Mouse (Mus musculus) embryonic facial prominence, embryonic 10.5 days (tissue): ENCODE measurements around the gene Cryge. TPM values are rescaled to one million over a fixed set of nuclear protein-coding genes. Genes with fewer than 3 reads are reported as not detected.
"Not testable (repeated sequence)": the region's sequence is repeated elsewhere in the genome, so short reads cannot be mapped to it uniquely, and the experiment has no call there.

Experiments used
- DNase-seq: peaks from one replicate; pipeline ENCODE4 v3.0.0-alpha.2; 2017; ENCODE audit warnings: low spot score
- H3K27ac ChIP-seq: fragments of 300-500 bp; sonication (generic); replicated peaks from 2 replicates; pipeline ENCODE4 v1.5.1; 2016; ENCODE audit warnings: mild to moderate bottlenecking
- H3K27me3 ChIP-seq: fragments of 300-500 bp; sonication (generic); replicated peaks from 2 replicates; pipeline ENCODE4 v1.6.1; 2016; ENCODE audit warnings: low read depth, mild to moderate bottlenecking; ENCODE audit not compliant: poor library complexity, severe bottlenecking
- H3K36me3 ChIP-seq: fragments of 300-500 bp; sonication (generic); replicated peaks from 2 replicates; pipeline ENCODE4 v1.6.1; 2016; ENCODE audit warnings: mild to moderate bottlenecking, moderate library complexity
- H3K4me1 ChIP-seq: fragments of 300-500 bp; sonication (generic); 2 replicates; pipeline ENCODE4 v1.6.1; 2016
- H3K4me3 ChIP-seq: fragments of 300-500 bp; sonication (generic); 2 replicates; pipeline ENCODE4 v1.5.1; 2016; ENCODE audit warnings: mild to moderate bottlenecking, moderate library complexity
- H3K9me3 ChIP-seq: fragments of 300-500 bp; sonication (generic); 2 replicates; pipeline ENCODE4 v1.6.1; 2016; ENCODE audit warnings: mild to moderate bottlenecking
- WGBS: fragments of 180-500 bp; shearing (Covaris S2); methylation state at CpG from one replicate; pipeline ENCODE4 v1.1.7; 2016; 5-methylcytosine and 5-hydroxymethylcytosine counted together
- polyA plus RNA-seq: library from polyadenylated mRNA; unstranded; fragments of >200 nt; fragmentation: Nextera tagmentation; extraction: Ambion mirVana; gene quantifications from 2 replicates; pipeline ENCODE4 v1.2.1, GENCODE M21; 2016

Cryge gene
- polyA plus RNA-seq: 0.50 and 0.93 TPM in 2 replicates

DNA sequence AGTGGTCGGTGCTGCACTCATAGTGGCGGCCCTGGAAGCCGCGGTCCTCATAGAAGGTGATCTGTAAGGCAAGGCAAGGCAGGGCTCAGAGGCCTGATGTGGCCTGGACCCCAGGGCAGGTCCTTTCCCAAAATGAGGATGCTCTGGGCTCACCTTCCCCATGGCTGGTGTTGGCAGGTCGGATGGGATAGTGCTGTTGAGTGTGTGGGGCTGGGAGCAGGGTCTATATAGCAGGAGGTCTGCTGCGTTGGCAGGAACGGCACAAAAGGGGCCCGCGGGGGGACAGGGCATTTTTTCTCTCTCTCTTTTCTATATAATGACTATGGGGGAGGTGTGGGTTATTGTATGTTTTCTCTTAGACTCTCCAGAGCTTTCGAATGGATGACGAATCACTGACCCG lies at the start of gene Cryge:
TSS of gene Cryge (minus strand) at position 198 of the 400 bp plus-strand sequence.
- 70% methylated on average over 12 of the region's 12 CpGs for WGBS
- H3K4me3 ChIP-seq, H3K27me3 ChIP-seq, DNase-seq, H3K27ac ChIP-seq, H3K9me3 ChIP-seq, H3K36me3 ChIP-seq: not testable (repeated sequence)
- H3K4me1 ChIP-seq: peaks cover 15% of the 10 kb centered on the region

DNA sequence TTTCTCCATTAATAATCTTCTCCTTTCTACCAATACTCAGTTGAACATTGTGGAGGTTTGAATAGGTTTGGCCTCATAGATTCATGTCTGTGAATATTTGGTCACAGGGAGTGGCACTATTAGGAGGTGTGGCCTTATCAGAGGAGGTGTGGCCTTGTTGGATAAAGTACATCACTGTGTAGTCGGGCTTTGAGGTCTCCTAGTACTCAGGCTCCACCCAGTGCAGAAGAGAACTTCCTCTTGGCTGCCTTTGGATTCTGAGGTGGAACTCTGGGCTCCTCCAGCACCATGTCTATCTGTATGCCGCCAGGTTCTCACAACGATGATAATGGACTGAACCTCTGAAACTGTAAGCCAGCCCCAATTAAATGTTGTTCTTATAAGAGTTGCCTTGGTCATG lies 46.0 kb upstream of the Cryge start:
- Histone ChIP-seq H3K4me3 (no peak overlapping the region), H3K27ac (no peak overlapping the region), H3K36me3 (no peaks in the 10 kb centered on the region), H3K27me3 (no peaks in the 10 kb centered on the region), H3K9me3 (no peaks in the 10 kb centered on the region), H3K4me1 (no peaks in the 10 kb centered on the region)
- 90% methylated on average over 3 of the region's 3 CpGs for WGBS
- DNase-seq: no peak

DNA sequence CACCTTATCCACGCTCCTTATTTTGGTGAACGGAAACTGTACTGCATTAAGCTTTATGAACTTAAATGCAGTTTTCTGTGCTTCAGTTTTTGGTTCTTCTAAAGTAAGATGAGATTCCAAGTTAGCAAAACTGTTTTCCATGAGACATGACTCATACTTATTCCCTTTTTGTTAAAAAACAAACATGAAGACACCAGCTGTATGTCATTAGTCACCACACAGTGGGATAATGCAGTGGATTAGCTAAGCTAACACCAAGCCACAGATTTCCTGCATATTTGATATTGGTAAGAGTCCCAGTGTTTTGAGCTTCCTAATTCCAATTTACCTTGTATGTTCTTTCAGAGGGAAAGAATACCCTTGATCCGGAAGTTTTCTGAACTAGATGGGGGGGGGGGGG lies 40.6 kb upstream of the Cryge start:
- no peak for DNase-seq
- Histone ChIP-seq H3K4me1 (no peaks in the 10 kb centered on the region), H3K27me3 (no peaks in the 10 kb centered on the region), H3K36me3 (no peaks in the 10 kb centered on the region), H3K9me3 (no peaks in the 10 kb centered on the region), H3K4me3 (no peak overlapping the region), H3K27ac (no peak overlapping the region)
- 91% methylated on average over 3 of the region's 3 CpGs for WGBS

DNA sequence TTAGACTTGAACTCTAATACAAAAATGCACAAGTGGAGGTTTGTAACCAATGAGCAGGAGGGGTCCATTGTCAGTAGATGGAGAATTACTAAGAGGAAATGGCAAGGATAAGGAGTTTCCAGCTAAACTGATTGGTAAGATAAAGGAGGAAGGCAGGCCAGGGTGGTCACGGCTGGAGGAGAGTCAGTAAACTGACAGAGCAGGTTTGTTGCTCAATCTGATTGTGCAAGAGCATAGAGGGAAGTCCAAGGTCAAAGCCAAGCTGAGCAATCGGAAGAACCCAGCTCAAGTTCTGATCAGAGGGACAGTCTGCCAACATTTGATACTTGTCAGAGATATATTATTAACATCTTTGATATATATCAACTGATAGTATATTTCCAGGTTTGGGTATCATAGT lies 39.4 kb upstream of the Cryge start:
- 79% methylated on average over 2 of the region's 2 CpGs for WGBS
- Histone ChIP-seq H3K36me3 (no peaks in the 10 kb centered on the region), H3K9me3 (no peaks in the 10 kb centered on the region), H3K4me1 (no peaks in the 10 kb centered on the region), H3K27me3 (no peaks in the 10 kb centered on the region), H3K4me3 (no peak overlapping the region), H3K27ac (no peak overlapping the region)
- no peak for DNase-seq

DNA sequence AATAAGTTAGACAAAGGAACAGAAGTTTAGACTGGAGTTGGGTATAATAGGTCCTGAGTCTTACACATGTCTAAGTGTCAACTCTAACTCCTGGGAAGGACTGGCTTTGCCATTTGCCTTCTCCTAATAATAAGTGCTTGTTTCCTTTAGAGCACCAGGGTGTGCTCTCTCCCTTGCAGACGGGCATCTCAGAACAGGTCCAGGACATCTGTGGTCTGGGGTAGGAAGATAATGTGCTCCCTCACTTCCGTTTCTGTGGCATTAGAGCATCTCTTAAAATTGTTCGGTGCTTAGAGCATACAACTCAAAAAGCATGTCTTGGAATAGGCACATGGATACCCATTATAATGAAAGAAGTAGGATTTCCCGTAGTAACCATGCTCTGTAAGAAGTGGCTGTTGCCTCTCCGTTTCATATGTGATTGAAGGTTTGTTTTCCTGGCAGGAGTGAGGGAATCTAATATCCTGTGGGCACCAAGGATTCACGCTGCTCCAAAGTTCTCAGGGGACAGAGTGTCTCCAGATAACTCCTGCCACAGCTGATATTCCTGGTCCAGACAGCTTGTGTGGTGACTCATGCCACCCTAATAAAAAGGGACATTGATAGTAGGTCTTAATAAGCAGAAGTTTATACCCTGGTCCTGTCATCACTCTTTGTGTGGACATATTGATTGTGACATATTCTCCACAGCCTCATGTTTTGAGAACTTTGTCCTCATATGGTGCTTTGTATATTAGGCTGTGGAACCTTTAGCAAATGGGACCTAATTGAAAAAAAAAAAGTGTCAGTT lies 37.8 kb upstream of the Cryge start:
- no peaks in the 10 kb centered on the region for H3K36me3 ChIP-seq
- no peaks in the 10 kb centered on the region for H3K27me3 ChIP-seq
- no peak overlapping the region for H3K27ac ChIP-seq
- H3K4me1 ChIP-seq: no peaks in the 10 kb centered on the region
- no peak overlapping the region for H3K4me3 ChIP-seq
- no peaks in the 10 kb centered on the region for H3K9me3 ChIP-seq
- WGBS: 76% methylated on average over 6 of the region's 6 CpGs
- DNase-seq: no peak

DNA sequence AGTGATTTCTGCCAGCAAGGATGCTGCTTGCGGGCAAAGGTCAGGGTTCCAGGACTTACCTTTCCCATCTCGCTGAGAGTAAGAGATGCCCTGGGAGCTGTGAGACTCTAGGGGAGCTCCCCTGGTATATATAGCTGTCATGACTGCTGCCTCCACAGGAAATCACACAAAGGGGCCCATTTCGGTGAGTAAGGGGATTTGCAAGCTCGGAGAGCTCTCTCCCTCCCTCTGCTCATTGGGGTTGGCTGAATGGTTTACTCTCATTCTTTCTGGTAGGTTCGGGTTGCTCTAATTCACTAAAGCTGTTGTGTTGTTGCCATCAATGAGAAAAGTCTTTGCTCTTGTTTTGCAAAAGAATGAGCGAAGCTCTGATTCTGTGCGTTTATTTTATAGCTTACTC lies 31.2 kb upstream of the Cryge start, which contains the start of gene Crygb:
TSS of gene Crygb (minus strand) at position 101 of the 400 bp plus-strand sequence.
- DNase-seq: no peak
- Histone ChIP-seq H3K9me3 (no peaks in the 10 kb centered on the region), H3K27ac (no peak within 1 kb of the TSS), H3K4me3 (no peak within 1 kb of the TSS), H3K4me1 (peaks cover 5% of the 10 kb centered on the region), H3K27me3 (no peaks in the 10 kb centered on the region), H3K36me3 (no peaks in the 10 kb centered on the region)
- whole genome bisulfite sequencing: 30% methylated on average over 7 of the region's 7 CpGs

DNA sequence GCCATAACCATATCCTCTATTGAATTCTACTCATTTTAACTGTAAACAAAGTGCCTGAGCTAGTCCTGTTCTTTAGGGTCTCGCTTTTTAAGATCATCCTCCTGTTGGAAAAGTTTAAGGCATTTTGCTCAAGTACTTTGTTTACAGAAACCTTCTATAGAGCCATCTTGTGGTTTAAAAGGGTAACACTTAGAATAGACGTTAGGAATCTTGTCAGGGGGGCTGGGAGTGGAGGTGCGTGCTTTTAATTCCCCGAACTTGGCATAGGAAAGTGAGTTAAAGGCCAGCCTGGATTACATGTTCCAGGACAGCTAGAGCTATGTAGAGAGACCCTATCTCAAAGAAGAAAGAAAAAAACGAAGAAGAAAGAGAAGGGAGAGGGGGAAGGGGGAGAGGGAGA lies 24.7 kb upstream of the Cryge start:
- DNase-seq: no peak
- Histone ChIP-seq H3K36me3 (no peaks in the 10 kb centered on the region), H3K4me3 (no peak overlapping the region), H3K27me3 (no peaks in the 10 kb centered on the region), H3K9me3 (no peaks in the 10 kb centered on the region), H3K4me1 (0 out of 2 replicates have a peak, but pooled peaks cover 3% of the 10 kb centered on the region), H3K27ac (no peak overlapping the region)
- 21% methylated on average over 5 of the region's 5 CpGs for WGBS

DNA sequence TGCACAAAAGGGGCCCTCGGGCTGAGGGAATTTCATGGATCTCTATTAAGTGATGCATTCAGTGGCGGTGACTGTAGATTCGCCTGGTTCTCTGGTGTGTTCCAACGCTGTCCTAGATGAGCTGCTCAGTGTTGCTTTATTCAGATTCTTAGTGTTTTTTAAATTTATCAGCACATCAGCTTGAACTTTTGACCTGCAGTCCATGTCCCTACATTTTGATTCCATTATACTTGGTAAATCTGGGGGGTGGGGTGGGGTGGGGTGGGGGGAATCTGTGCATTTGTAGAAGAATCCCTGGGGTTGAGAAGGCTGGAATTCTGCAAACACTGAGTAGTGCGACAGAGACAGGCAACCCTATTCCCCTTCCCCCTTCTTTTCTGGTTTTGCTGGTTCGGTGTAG lies 22.6 kb upstream of the Cryge start, which contains the start of gene Crygc:
TSS of gene Crygc (minus strand) at position 101 of the 400 bp plus-strand sequence.
- DNase-seq: no peak
- Histone ChIP-seq H3K27me3 (no peaks in the 10 kb centered on the region), H3K4me1 (0 out of 2 replicates have a peak, but pooled peaks cover 3% of the 10 kb centered on the region), H3K36me3 (no peaks in the 10 kb centered on the region), H3K4me3 (no peak within 1 kb of the TSS), H3K27ac (no peak within 1 kb of the TSS), H3K9me3 (no peaks in the 10 kb centered on the region)
- WGBS: 62% methylated on average over 6 of the region's 6 CpGs

DNA sequence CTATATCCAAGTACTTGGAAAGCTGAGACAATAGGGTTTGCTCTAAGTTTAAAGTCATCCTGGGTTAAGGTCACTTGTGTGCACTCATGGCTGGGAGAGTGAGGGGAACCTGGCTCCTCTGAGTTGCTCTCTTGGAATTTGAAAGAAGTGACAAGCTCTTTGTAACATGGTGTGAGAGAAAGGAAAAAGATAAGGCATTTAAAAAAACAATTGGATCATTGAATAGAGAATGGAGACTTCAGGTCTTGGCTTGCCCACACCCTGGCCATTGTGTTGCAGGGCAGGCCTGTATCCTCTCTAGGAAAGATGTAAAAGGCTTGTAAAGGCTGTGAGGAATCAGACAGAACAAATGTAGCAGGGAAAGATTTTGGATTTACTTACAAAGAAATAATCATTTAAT lies 16.9 kb upstream of the Cryge start:
- no peak overlapping the region for H3K4me3 ChIP-seq
- no peak overlapping the region for H3K27ac ChIP-seq
- no peaks in the 10 kb centered on the region for H3K4me1 ChIP-seq
- no peaks in the 10 kb centered on the region for H3K36me3 ChIP-seq
- DNase-seq: no peak
- H3K27me3 ChIP-seq: no peaks in the 10 kb centered on the region
- H3K9me3 ChIP-seq: no peaks in the 10 kb centered on the region

DNA sequence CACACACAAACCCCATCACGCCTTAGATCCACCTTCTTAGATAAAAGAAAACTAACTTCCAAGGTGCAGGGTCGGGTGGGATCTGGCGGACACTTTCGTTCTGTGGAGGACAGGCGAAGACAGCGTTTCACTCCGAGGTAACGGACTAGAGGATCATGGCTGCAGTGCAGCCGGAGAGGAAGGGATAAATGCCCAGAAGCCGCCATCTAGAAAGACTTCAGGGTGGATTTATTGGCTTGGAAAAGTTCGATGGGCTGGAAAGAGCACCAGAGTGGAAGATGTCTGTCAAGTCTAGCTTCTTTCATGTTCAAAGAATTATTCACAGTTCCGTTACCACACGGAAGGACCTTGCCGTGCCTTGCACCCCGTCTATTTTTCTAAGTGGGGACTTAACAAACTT lies 13.3 kb upstream of the Cryge start:
- DNase-seq: no peak
- H3K27me3 ChIP-seq: no peaks in the 10 kb centered on the region
- H3K36me3 ChIP-seq: no peaks in the 10 kb centered on the region
- no peaks in the 10 kb centered on the region for H3K4me1 ChIP-seq
- H3K27ac ChIP-seq: no peak overlapping the region
- no peaks in the 10 kb centered on the region for H3K9me3 ChIP-seq
- WGBS: 86% methylated on average over 15 of the region's 15 CpGs
- no peak overlapping the region for H3K4me3 ChIP-seq

DNA sequence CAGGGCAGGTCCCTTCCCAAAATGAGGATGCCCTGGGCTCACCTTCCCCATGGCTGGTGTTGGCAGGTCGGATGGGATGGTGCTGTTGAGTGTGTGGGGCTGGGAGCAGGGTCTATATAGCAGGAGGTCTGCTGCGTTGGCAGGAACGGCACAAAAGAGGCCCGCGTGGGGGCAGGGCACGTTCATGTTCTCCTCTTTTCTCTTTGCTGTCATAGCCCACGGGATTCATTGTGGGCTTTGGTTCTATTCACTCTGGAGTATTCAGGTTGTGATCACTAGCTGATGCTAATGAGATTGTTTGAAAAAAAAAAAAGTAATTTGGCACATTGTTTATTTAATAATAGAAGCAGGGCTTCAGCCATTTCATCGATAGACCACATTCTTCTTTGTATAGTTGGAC lies 12.4 kb upstream of the Cryge start, which contains the start of gene Crygd:
TSS of gene Crygd (minus strand) at position 101 of the 400 bp plus-strand sequence.
- Histone ChIP-seq H3K27me3 (no peaks in the 10 kb centered on the region), H3K4me1 (no peaks in the 10 kb centered on the region), H3K27ac (no peak within 1 kb of the TSS), H3K9me3 (no peaks in the 10 kb centered on the region), H3K36me3 (no peaks in the 10 kb centered on the region), H3K4me3 (no peak within 1 kb of the TSS)
- DNase-seq: no peak
- WGBS: 83% methylated on average over 8 of the region's 8 CpGs

DNA sequence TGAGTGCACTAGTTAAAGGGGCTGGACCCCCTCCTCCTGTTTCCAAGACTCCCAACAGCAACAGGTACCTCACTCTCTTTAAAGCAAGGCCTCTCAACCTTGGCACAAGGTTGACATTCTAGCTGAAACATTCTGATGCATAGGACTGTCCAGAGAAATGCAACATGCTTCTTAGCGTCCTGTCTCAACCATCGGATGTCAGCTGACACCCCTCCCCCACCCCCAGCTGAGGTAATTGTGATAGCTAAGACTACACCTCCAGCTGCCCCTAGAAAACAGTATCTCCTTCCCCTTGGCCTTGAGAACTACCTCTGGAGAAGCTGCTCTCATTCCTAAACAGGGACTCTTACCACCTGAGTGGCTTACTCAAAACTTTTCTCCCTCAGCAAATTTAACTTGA lies 1.2 kb upstream of the Cryge start:
- H3K27me3 ChIP-seq: no peaks in the 10 kb centered on the region; the same call in 1 of the 2 replicates
- peaks cover 15% of the 10 kb centered on the region for H3K4me1 ChIP-seq
- 29% methylated on average over 2 of the region's 2 CpGs for WGBS
- H3K27ac ChIP-seq: no peak overlapping the region
- no peaks in the 10 kb centered on the region for H3K36me3 ChIP-seq
- no peak for DNase-seq
- H3K4me3 ChIP-seq: no peak overlapping the region
- H3K9me3 ChIP-seq: 0 out of 2 replicates have a peak, but pooled peaks cover 2% of the 10 kb centered on the region

DNA sequence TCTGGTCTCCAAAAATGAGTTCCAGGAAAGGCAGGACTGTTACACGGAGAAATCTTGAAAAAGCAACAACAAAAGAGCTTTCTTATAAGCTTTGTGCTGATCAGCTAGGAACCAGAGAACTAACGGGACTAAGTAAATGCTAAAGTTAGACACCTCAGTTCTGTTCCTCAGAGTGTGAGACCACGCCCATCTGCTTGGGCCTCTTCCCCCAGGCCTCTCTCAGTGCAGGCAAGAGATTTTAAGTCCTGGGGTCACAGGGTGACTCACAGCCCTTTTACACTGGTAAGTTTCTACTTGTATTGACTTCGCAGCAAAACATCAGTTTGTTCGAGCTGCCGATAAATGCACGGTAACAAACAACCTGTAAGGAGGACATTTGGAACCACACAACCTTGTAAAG lies 747 bp upstream of the Cryge start:
- Histone ChIP-seq H3K4me1 (peaks cover 15% of the 10 kb centered on the region), H3K27ac (no peak overlapping the region), H3K9me3 (0 out of 2 replicates have a peak, but pooled peaks cover 2% of the 10 kb centered on the region), H3K4me3 (no peak overlapping the region), H3K36me3 (no peaks in the 10 kb centered on the region), H3K27me3 (no peaks in the 10 kb centered on the region; the same call in 1 of the 2 replicates)
- 57% methylated on average over 7 of the region's 7 CpGs for WGBS
- no peak for DNase-seq
